Mouse (Mus musculus): ENCODE results near the gene Ywhag.

Gene Ywhag

DNA sequence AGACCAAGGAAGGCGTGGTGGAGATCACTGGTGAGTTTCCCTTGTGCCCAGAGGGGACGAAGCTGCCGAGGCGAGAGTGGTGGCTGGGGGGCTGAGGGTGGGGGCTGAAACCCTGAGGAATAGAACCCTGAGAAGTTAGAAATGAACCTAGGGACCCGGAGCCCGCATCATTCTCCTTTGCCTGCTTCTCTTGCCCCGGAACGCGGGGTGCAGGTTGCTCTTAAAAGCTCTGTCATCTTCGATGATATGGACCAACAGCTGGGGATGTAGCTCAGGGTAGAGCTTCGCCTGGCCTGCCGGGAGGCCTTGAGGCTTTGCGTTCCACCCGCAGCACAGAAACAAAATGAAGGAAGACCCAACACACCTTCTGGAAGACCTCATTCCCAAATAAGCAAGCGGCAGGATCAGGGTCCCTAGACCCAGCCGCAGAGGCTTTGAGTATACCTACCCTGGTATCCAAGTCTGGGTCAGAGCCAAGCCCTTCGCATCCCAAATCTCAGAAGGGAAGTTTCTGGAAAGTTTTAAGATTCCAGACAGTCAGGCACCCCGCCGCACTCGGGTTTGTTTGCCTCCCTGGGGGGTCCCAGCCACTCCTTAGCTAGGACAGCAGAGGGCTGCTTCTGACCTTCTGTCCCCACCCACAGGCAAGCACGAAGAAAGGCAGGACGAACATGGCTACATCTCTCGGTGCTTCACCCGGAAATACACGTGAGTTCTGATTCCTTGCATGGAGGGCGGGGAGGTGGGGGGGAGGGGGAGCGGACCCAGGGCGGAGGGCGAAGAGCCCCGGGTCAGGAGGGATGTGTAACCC, 45.8 kb downstream of the Ywhag start:
- DNase-seq (ENCODE audit: low read depth, low spot score) = peak; percentile 96

GRCm38 (mm10) chr5:135887675-135888102, 46.7 kb downstream of the Ywhag start, which contains the start of gene Hspb1:
Gene Hspb1, plus strand, starts transcription at chr5:135887919.
- DNase-seq (ENCODE audit: low read depth, low spot score) = peak; percentile 98

GRCm38 (mm10) chr5:135884641-135885040, 49.8 kb downstream of the Ywhag start:
- DNase-seq (ENCODE audit: low read depth, low spot score) = no peak

GRCm38 (mm10) chr5:135879449-135880158, 54.8 kb downstream of the Ywhag start:
- DNase-seq (ENCODE audit: low read depth, low spot score) = no peak

- peak; percentile 89 for DNase-seq (ENCODE audit: low read depth, low spot score)
Measured at GRCm38 (mm10) chr5:135877831-135878231, 56.6 kb downstream of the Ywhag start.

DNA sequence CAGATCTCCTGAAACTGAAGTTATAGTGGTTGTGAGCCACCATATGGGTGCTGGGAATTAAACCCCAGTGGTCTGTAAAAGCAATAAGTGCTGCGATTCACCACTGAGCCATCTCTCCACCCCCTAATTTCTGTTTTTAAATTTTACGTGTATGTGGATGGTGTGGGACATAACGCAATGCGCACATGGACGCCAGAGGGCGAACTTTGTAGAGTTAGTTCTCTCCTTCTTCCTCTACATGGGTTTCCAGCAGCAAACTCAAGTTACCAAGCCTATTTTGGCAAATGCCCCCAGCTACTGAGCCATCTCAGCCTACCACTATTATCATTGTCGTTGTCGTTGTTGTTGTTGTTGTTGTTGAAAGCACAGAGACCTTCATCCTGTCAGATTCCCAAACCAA, 57.2 kb downstream of the Ywhag start:
- peak; percentile 72 for DNase-seq (ENCODE audit: low read depth, low spot score)

DNA sequence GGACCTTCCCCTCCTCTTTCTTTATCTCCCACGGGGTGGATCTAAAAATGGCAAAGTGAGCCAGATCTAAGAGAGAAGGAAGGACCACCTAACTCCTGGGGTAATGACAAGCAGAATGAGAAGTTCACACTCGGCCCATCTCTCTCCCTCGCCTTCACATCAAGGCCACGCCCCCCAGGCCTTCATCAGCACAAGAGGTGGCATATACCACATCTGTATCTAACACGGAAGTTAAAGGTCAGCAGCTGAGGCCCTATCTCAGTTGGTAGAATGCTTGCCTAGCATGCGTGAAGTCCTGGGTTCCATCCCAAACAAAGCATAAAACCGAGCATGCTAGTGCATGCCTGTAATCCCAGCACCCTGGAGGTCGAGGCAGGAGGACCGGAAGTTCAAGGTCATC, 60.7 kb downstream of the Ywhag start:
- DNase-seq (ENCODE audit: low read depth, low spot score) = no peak

DNA sequence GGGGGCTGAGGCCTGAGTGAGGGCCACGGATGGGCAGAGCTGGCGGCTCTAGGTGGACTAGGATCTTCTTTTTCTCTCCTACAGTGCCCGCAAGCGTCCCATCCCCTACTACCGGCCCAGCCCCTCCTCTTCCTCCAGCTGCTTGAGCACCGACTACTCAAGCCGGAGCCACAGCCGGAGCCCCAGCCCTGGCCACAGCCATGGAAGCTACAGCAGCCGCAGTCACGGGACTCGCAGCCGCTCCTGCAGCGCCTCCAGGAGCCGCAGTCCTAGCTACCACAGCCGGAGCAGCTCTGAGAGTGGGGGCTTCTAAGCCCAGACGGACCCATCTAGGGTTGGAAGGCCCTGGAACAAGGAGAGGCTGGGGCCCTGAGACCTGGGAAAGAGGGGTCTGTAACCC, 61.4 kb downstream of the Ywhag start:
- DNase-seq (ENCODE audit: low read depth, low spot score) = peak; percentile 72

DNA sequence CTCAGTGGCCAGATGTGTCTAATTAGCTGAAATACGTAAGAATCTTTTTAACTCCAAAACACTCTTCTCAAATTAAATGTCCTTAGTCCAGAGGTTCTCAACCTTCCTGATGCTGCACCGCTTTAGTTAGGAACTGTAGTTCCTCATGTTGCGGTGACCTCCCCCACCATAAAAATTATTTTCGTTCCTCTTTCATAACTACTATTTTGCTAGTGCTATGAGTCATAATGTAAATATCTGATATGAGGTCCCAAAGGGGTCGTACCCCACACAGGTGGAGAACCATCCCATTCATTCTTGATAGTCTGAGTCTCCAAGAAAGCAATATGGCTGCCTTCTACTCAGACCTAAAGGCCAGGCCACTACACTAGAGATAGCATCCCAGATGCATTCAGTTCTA, 63.9 kb downstream of the Ywhag start:
- no peak for DNase-seq (ENCODE audit: low read depth, low spot score)

- DNase-seq (ENCODE audit: low read depth, low spot score) = peak; percentile 34
Measured at GRCm38 (mm10) chr5:135869661-135870423, 64.6 kb downstream of the Ywhag start.

GRCm38 (mm10) chr5:135868653-135869052, 65.8 kb downstream of the Ywhag start:
- peak; percentile 30 for DNase-seq (ENCODE audit: low read depth, low spot score)

- DNase-seq (ENCODE audit: low read depth, low spot score) = no peak
Measured at GRCm38 (mm10) chr5:135867637-135868593, 66.5 kb downstream of the Ywhag start.

GRCm38 (mm10) chr5:135866662-135867061, 67.8 kb downstream of the Ywhag start:
- DNase-seq (ENCODE audit: low read depth, low spot score) = no peak

All from ZHBTc4 (cell line).